Mouse (Mus musculus): ENCODE measurements around the gene Cfb. TPM values are rescaled to one million over a fixed set of nuclear protein-coding genes. Genes with fewer than 3 reads are reported as not detected.

Gene Cfb
- total and polyA plus RNA-seq, 2 experiments from 2014 or later = 1.1 to 1.3 TPM

GRCm38 (mm10) chr17:34891377-34891776 lies 29.1 kb upstream of the Cfb start:
- no peak overlapping the region for H3K9ac ChIP-seq (replicated peaks; ENCODE audit: low read depth, low read length)
- no peak overlapping the region for H3K27ac ChIP-seq (ENCODE audit: low read depth)
- 86% methylated on average over 2 of the region's 2 CpGs for WGBS
- TF ChIP-seq CTCF (IDR thresholded peaks at IDR 0.05; ENCODE audit: low read depth) = no peak
- no peak for TF ChIP-seq EP300 (IDR thresholded peaks at IDR 0.05; ENCODE audit: low read depth)
- no peak overlapping the region for H3K4me2 ChIP-seq (ENCODE audit: low read depth, low read length)
- H3K4me1 ChIP-seq (ENCODE audit: control insufficient read depth, insufficient read depth) = peaks cover 9% of the 10 kb centered on the region
- no peaks in the 10 kb centered on the region for H3K27me3 ChIP-seq (ENCODE audit: control insufficient read depth, insufficient read depth, low read length)
- H3K4me3 ChIP-seq (ENCODE audit: low read depth, low read length) = no peak overlapping the region
- H3K36me3 ChIP-seq (replicated peaks; ENCODE audit: control insufficient read depth, insufficient read depth, low read length) = no peaks in the 10 kb centered on the region
- DNase-seq (ENCODE audit: low spot score) = no peak
- no peaks in the 10 kb centered on the region for H3K9me3 ChIP-seq (replicated peaks; ENCODE audit: control insufficient read depth, low read length)
- no peak for ATAC-seq (ENCODE audit: insufficient read depth, low read depth)

- Histone ChIP-seq H3K4me1 (ENCODE audit: control insufficient read depth, insufficient read depth) (peaks cover 9% of the 10 kb centered on the region), H3K27ac (ENCODE audit: low read depth) (no peak overlapping the region), H3K36me3 (replicated peaks; ENCODE audit: control insufficient read depth, insufficient read depth, low read length) (no peaks in the 10 kb centered on the region), H3K4me2 (ENCODE audit: low read depth, low read length) (no peak overlapping the region), H3K9me3 (replicated peaks; ENCODE audit: control insufficient read depth, low read length) (no peaks in the 10 kb centered on the region), H3K27me3 (ENCODE audit: control insufficient read depth, insufficient read depth, low read length) (no peaks in the 10 kb centered on the region), H3K9ac (replicated peaks; ENCODE audit: low read depth, low read length) (no peak overlapping the region), H3K4me3 (ENCODE audit: low read depth, low read length) (no peak overlapping the region)
- DNase-seq (ENCODE audit: low spot score) = no peak
- ATAC-seq (ENCODE audit: insufficient read depth, low read depth) = no peak
- no peak for TF ChIP-seq CTCF (IDR thresholded peaks at IDR 0.05; ENCODE audit: low read depth)
- TF ChIP-seq EP300 (IDR thresholded peaks at IDR 0.05; ENCODE audit: low read depth) = no peak
- WGBS = 83% methylated on average over 12 of the region's 12 CpGs
These were observed 27.9 kb upstream of the Cfb start for GRCm38 (mm10) chr17:34890074-34890743.

GRCm38 (mm10) chr17:34887942-34888341 lies 25.6 kb upstream of the Cfb start:
- DNase-seq (ENCODE audit: low spot score) (no peak), ATAC-seq (ENCODE audit: insufficient read depth, low read depth) (no peak)
- TF ChIP-seq CTCF (IDR thresholded peaks at IDR 0.05; ENCODE audit: low read depth) = no peak
- no peak for TF ChIP-seq EP300 (IDR thresholded peaks at IDR 0.05; ENCODE audit: low read depth)
- Histone ChIP-seq H3K27ac (ENCODE audit: low read depth) (no peak overlapping the region), H3K27me3 (ENCODE audit: control insufficient read depth, insufficient read depth, low read length) (no peaks in the 10 kb centered on the region), H3K4me1 (ENCODE audit: control insufficient read depth, insufficient read depth) (no peaks in the 10 kb centered on the region), H3K4me2 (ENCODE audit: low read depth, low read length) (no peak overlapping the region), H3K36me3 (replicated peaks; ENCODE audit: control insufficient read depth, insufficient read depth, low read length) (no peaks in the 10 kb centered on the region), H3K9ac (replicated peaks; ENCODE audit: low read depth, low read length) (no peak overlapping the region), H3K9me3 (replicated peaks; ENCODE audit: control insufficient read depth, low read length) (no peaks in the 10 kb centered on the region), H3K4me3 (ENCODE audit: low read depth, low read length) (no peak overlapping the region)
- 85% methylated on average over 5 of the region's 5 CpGs for WGBS

GRCm38 (mm10) chr17:34885615-34886014 lies 23.3 kb upstream of the Cfb start:
- Histone ChIP-seq H3K4me2 (ENCODE audit: low read depth, low read length) (no peak overlapping the region), H3K9ac (replicated peaks; ENCODE audit: low read depth, low read length) (no peak overlapping the region), H3K9me3 (replicated peaks; ENCODE audit: control insufficient read depth, low read length) (no peaks in the 10 kb centered on the region), H3K4me3 (ENCODE audit: low read depth, low read length) (no peak overlapping the region), H3K27ac (ENCODE audit: low read depth) (no peak overlapping the region), H3K36me3 (replicated peaks; ENCODE audit: control insufficient read depth, insufficient read depth, low read length) (no peaks in the 10 kb centered on the region), H3K27me3 (ENCODE audit: control insufficient read depth, insufficient read depth, low read length) (no peaks in the 10 kb centered on the region), H3K4me1 (ENCODE audit: control insufficient read depth, insufficient read depth) (no peaks in the 10 kb centered on the region)
- 53% methylated on average over 3 of the region's 3 CpGs for WGBS
- no peak for TF ChIP-seq CTCF (IDR thresholded peaks at IDR 0.05; ENCODE audit: low read depth)
- TF ChIP-seq EP300 (IDR thresholded peaks at IDR 0.05; ENCODE audit: low read depth) = no peak
- ATAC-seq (ENCODE audit: insufficient read depth, low read depth) = no peak
- DNase-seq (ENCODE audit: low spot score) = no peak

- Histone ChIP-seq H3K4me1 (ENCODE audit: control insufficient read depth, insufficient read depth) (no peaks in the 10 kb centered on the region), H3K4me2 (ENCODE audit: low read depth, low read length) (no peak overlapping the region), H3K27me3 (ENCODE audit: control insufficient read depth, insufficient read depth, low read length) (no peaks in the 10 kb centered on the region), H3K9ac (replicated peaks; ENCODE audit: low read depth, low read length) (no peak overlapping the region), H3K9me3 (replicated peaks; ENCODE audit: control insufficient read depth, low read length) (no peaks in the 10 kb centered on the region), H3K36me3 (replicated peaks; ENCODE audit: control insufficient read depth, insufficient read depth, low read length) (no peaks in the 10 kb centered on the region), H3K27ac (ENCODE audit: low read depth) (no peak overlapping the region), H3K4me3 (ENCODE audit: low read depth, low read length) (no peak overlapping the region)
- WGBS = 82% methylated on average over 6 of the region's 6 CpGs
- no peak for DNase-seq (ENCODE audit: low spot score)
- no peak for ATAC-seq (ENCODE audit: insufficient read depth, low read depth)
- TF ChIP-seq EP300 (IDR thresholded peaks at IDR 0.05; ENCODE audit: low read depth) (no peak), CTCF (IDR thresholded peaks at IDR 0.05; ENCODE audit: low read depth) (no peak)
These were observed 22.4 kb upstream of the Cfb start for GRCm38 (mm10) chr17:34884704-34885103.

GRCm38 (mm10) chr17:34883332-34883731 lies 21.0 kb upstream of the Cfb start:
- Histone ChIP-seq H3K9me3 (replicated peaks; ENCODE audit: control insufficient read depth, low read length) (no peaks in the 10 kb centered on the region), H3K4me2 (ENCODE audit: low read depth, low read length) (no peak overlapping the region), H3K36me3 (replicated peaks; ENCODE audit: control insufficient read depth, insufficient read depth, low read length) (no peaks in the 10 kb centered on the region), H3K4me3 (ENCODE audit: low read depth, low read length) (no peak overlapping the region), H3K27me3 (ENCODE audit: control insufficient read depth, insufficient read depth, low read length) (no peaks in the 10 kb centered on the region), H3K4me1 (ENCODE audit: control insufficient read depth, insufficient read depth) (no peaks in the 10 kb centered on the region), H3K9ac (replicated peaks; ENCODE audit: low read depth, low read length) (no peak overlapping the region), H3K27ac (ENCODE audit: low read depth) (no peak overlapping the region)
- TF ChIP-seq CTCF (IDR thresholded peaks at IDR 0.05; ENCODE audit: low read depth) (no peak), EP300 (IDR thresholded peaks at IDR 0.05; ENCODE audit: low read depth) (no peak)
- DNase-seq (ENCODE audit: low spot score) (no peak), ATAC-seq (ENCODE audit: insufficient read depth, low read depth) (no peak)
- 60% methylated on average over 3 of the region's 3 CpGs for WGBS

All from heart, postnatal 0 days (tissue).